Mouse (Mus musculus) yolk sac, embryonic 10.5 days (tissue): ENCODE results near the gene Fbxo34.
"Not testable (repeated sequence)": the region's sequence is repeated elsewhere in the genome, so short reads cannot be mapped to it uniquely, and the experiment has no call there.

Experiments
- DNase-seq: peaks from one replicate; pipeline ENCODE4 v3.0.0-alpha.2; 2017; ENCODE audit warnings: low spot score

Fbxo34 gene

GRCm38 (mm10) chr14:47562530-47562929, 112.3 kb downstream of the Fbxo34 start:
- peak; percentile 17 for DNase-seq

- DNase-seq = no peak
Observed at GRCm38 (mm10) chr14:47563106-47563505, 112.9 kb downstream of the Fbxo34 start.

- DNase-seq = peak; percentile 99
Observed at GRCm38 (mm10) chr14:47567962-47568652, 117.9 kb downstream of the Fbxo34 start.

- not testable (repeated sequence) for DNase-seq
Observed at GRCm38 (mm10) chr14:47570549-47570948, 120.3 kb downstream of the Fbxo34 start, which contains the start of gene Atg14. TSS of gene Atg14 (minus strand) at chr14:47570649.

- DNase-seq = no peak
Observed at GRCm38 (mm10) chr14:47572707-47573106, 122.5 kb downstream of the Fbxo34 start.

- DNase-seq = no peak
Observed at GRCm38 (mm10) chr14:47574721-47575120, 124.5 kb downstream of the Fbxo34 start.

- no peak for DNase-seq
Observed at GRCm38 (mm10) chr14:47576687-47577086, 126.5 kb downstream of the Fbxo34 start.

- DNase-seq = no peak
Observed at GRCm38 (mm10) chr14:47578086-47578485, 127.9 kb downstream of the Fbxo34 start.

GRCm38 (mm10) chr14:47581280-47581679, 131.1 kb downstream of the Fbxo34 start:
- no peak for DNase-seq
